Mouse (Mus musculus): Measurements from ENCODE around the gene Cdon.

DNA sequence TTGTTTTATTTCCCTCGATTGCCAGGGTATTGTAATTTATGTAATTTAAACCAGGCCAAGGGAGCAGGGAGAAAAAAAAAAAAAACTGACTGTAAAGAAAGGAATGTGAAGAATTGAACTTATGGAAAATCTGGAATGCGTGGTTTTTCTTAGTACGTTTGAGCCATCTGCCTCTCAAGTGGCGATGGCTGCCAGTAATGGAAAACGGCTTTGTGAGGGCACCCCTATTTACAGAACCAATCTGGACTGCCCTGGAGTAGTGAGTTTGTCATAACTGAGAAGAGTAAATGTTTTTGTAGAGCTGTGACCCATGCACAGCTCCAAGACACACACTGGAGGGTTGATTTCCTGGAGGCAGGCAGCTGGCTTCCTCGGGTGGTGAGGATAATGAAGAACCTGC, 32.4 kb downstream of the Cdon start:
- TF ChIP-seq CTCF (IDR thresholded peaks at IDR 0.05; ENCODE audit: low read depth, low read length) (no peak), POLR2AphosphoS5 (IDR thresholded peaks at IDR 0.05; ENCODE audit: insufficient replicate concordance, low read depth, low read length) (no peak), TAL1 (conservative IDR thresholded peaks at IDR 0.05; ENCODE audit: low read depth, low read length) (no peak), GATA1 (IDR thresholded peaks at IDR 0.05; ENCODE audit: borderline replicate concordance, low read length) (no peak), GATA2 (IDR thresholded peaks at IDR 0.05; ENCODE audit: borderline replicate concordance, low read depth, low read length) (no peak)

Data from G1E (cell line).